Mouse (Mus musculus) frontal cortex, adult (tissue): Measurements from ENCODE around the gene Gtf3a.
"Not testable (repeated sequence)": the region's sequence is repeated elsewhere in the genome, so short reads cannot be mapped to it uniquely, and the experiment has no call there.

ENCODE experiments used
- ATAC-seq: cut with Nextera tagmentation; 2 replicates; pipeline ENCODE4 v1.9.2; 2017; ENCODE audit warnings: mild to moderate bottlenecking, moderate library complexity, mixed read lengths; ENCODE audit not compliant: low TSS enrichment

The Gtf3a gene

GRCm38 (mm10) chr5:146948508-146949088 lies at the start of gene Gtf3a:
TSS of gene Gtf3a (plus strand) at chr5:146948657.
- peak; percentile 95 for ATAC-seq

- no peak for ATAC-seq
Observed at GRCm38 (mm10) chr5:146900331-146900730, 48.1 kb upstream of the Gtf3a start.

GRCm38 (mm10) chr5:146901501-146901900 lies 47.0 kb upstream of the Gtf3a start:
- ATAC-seq: no peak

GRCm38 (mm10) chr5:146904404-146904803 lies 44.1 kb upstream of the Gtf3a start:
- peak; percentile 81 for ATAC-seq

GRCm38 (mm10) chr5:146905486-146906172 lies 42.8 kb upstream of the Gtf3a start:
- peak; percentile 41; the same call in 1 of the 2 replicates for ATAC-seq

GRCm38 (mm10) chr5:146907533-146907932 lies 40.9 kb upstream of the Gtf3a start:
- no peak for ATAC-seq

- no peak for ATAC-seq
Observed at GRCm38 (mm10) chr5:146908629-146909028, 39.8 kb upstream of the Gtf3a start.

- no peak for ATAC-seq
Observed at GRCm38 (mm10) chr5:146912206-146912605, 36.3 kb upstream of the Gtf3a start.

- no peak for ATAC-seq
Observed at GRCm38 (mm10) chr5:146913355-146913754, 35.1 kb upstream of the Gtf3a start.

- ATAC-seq: peak; percentile 74; the same call in 1 of the 2 replicates
Observed at GRCm38 (mm10) chr5:146914088-146914766, 34.2 kb upstream of the Gtf3a start.

GRCm38 (mm10) chr5:146916273-146916672 lies 32.2 kb upstream of the Gtf3a start:
- ATAC-seq: no peak

- no peak for ATAC-seq
Observed at GRCm38 (mm10) chr5:146916806-146917205, 31.7 kb upstream of the Gtf3a start.

GRCm38 (mm10) chr5:146917357-146917756 lies 31.1 kb upstream of the Gtf3a start:
- ATAC-seq: not testable (repeated sequence)

- no peak for ATAC-seq
Observed at GRCm38 (mm10) chr5:146919874-146920273, 28.6 kb upstream of the Gtf3a start.

- ATAC-seq: no peak
Observed at GRCm38 (mm10) chr5:146920314-146921161, 27.9 kb upstream of the Gtf3a start.

GRCm38 (mm10) chr5:146921224-146921623 lies 27.2 kb upstream of the Gtf3a start:
- ATAC-seq: no peak

GRCm38 (mm10) chr5:146923547-146923946 lies 24.9 kb upstream of the Gtf3a start:
- no peak for ATAC-seq

- ATAC-seq: no peak
Observed at GRCm38 (mm10) chr5:146926673-146927072, 21.8 kb upstream of the Gtf3a start.

- ATAC-seq: no peak
Observed at GRCm38 (mm10) chr5:146931422-146931821, 17.0 kb upstream of the Gtf3a start.

- no peak for ATAC-seq
Observed at GRCm38 (mm10) chr5:146931904-146932553, 16.4 kb upstream of the Gtf3a start.

GRCm38 (mm10) chr5:146933466-146933865 lies 15.0 kb upstream of the Gtf3a start:
- no peak for ATAC-seq
